Mouse (Mus musculus) forebrain, embryonic 15.5 days (tissue): Measurements from ENCODE around the gene Htr3a. TPM values are rescaled to one million over a fixed set of nuclear protein-coding genes. Genes with fewer than 3 reads are reported as not detected.

Experiments
- polyA plus RNA-seq: library from polyadenylated mRNA; unstranded; fragments of >200 nt; fragmentation: Nextera tagmentation; extraction: Ambion mirVana; gene quantifications from 2 replicates; pipeline ENCODE4 v1.2.1, GENCODE M21; 2015

Gene Htr3a
- polyA plus RNA-seq, 1 experiment from 2014 or later, result 6.2 TPM

Other genes starting within 250 kb of the Htr3a start
- 5.2 and 5.7 TPM in 2 replicates for gene Zbtb16, start 74.9 kb downstream of the Htr3a start, polyA plus RNA-seq
- not detected in 2 replicates for gene Htr3b, start 53.9 kb upstream of the Htr3a start, polyA plus RNA-seq
- 33.5 and 33.8 TPM in 2 replicates for gene Usp28, start 74.3 kb upstream of the Htr3a start, polyA plus RNA-seq
- 30.3 and 32.3 TPM in 2 replicates for gene Zw10, start 144.5 kb upstream of the Htr3a start, polyA plus RNA-seq
- 1.2 and 1.7 TPM in 2 replicates for gene Tmprss5, start 170.2 kb upstream of the Htr3a start, polyA plus RNA-seq